Mouse (Mus musculus): ENCODE measurements around the gene Nudt15. TPM values are rescaled to one million over a fixed set of nuclear protein-coding genes. Genes with fewer than 3 reads are reported as not detected.

The Nudt15 gene
- polyA plus RNA-seq, 1 experiment from 2014 or later: 5.7 TPM

DNA sequence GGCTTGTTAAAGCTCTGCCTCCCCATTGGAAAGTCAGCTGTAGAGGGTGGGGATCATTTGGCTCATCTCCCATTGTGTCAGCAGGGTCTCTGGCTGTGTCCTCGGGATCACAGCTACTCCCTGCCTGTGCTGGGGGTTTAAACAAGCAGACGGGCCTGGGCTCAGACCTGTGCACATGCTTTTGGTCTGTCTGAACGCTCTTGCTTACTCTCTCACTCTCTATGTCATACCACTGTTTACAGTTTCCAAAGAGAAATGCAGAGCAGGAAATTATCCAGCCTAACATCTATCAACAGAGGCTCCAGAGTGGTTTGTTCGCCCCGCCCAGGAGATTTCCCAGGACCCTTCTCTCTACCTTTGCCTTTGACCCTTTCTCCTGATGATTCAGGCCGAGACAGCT, 46.3 kb downstream of the Nudt15 start:
- no peak overlapping the region for H3K4me3 ChIP-seq (ENCODE audit: low read length)
- peak; percentile 15; the same call in 1 of the 2 replicates for ATAC-seq
- H3K4me1 ChIP-seq (ENCODE audit: control insufficient read depth, insufficient read depth, low read length): peaks cover 15% of the 10 kb centered on the region
- no peaks in the 10 kb centered on the region for H3K9me3 ChIP-seq (ENCODE audit: control insufficient read depth, low read length)
- H3K27ac ChIP-seq (ENCODE audit: low read length): no peak overlapping the region
- no peak overlapping the region for H3K9ac ChIP-seq (ENCODE audit: low read depth, low read length)
- H3K36me3 ChIP-seq (ENCODE audit: control insufficient read depth, insufficient read depth, low read length): no peaks in the 10 kb centered on the region
- H3K27me3 ChIP-seq (replicated peaks; ENCODE audit: control insufficient read depth, insufficient read depth, low read length): no peaks in the 10 kb centered on the region
- no peak overlapping the region for H3K4me2 ChIP-seq (ENCODE audit: low read depth, low read length)
- 41% methylated on average over 6 of the region's 6 CpGs for WGBS

- no peak overlapping the region for H3K9ac ChIP-seq (ENCODE audit: low read depth, low read length)
- no peak for ATAC-seq
- H3K27ac ChIP-seq (ENCODE audit: low read length): no peak overlapping the region
- 81% methylated on average over 9 of the region's 9 CpGs for WGBS
- H3K4me1 ChIP-seq (ENCODE audit: control insufficient read depth, insufficient read depth, low read length): peaks cover 15% of the 10 kb centered on the region
- H3K36me3 ChIP-seq (ENCODE audit: control insufficient read depth, insufficient read depth, low read length): no peaks in the 10 kb centered on the region
- no peaks in the 10 kb centered on the region for H3K9me3 ChIP-seq (ENCODE audit: control insufficient read depth, low read length)
- H3K4me2 ChIP-seq (ENCODE audit: low read depth, low read length): no peak overlapping the region
- H3K27me3 ChIP-seq (replicated peaks; ENCODE audit: control insufficient read depth, insufficient read depth, low read length): no peaks in the 10 kb centered on the region
- H3K4me3 ChIP-seq (ENCODE audit: low read length): no peak overlapping the region
Measured at GRCm38 (mm10) chr14:73501283-73501682, 46.8 kb downstream of the Nudt15 start.

- WGBS: 74% methylated on average over 7 of the region's 7 CpGs
- no peak for ATAC-seq
- peaks cover 3% of the 10 kb centered on the region; the same call in 1 of the 2 replicates for H3K9me3 ChIP-seq (ENCODE audit: control insufficient read depth, low read length)
- H3K9ac ChIP-seq (ENCODE audit: low read depth, low read length): no peak overlapping the region
- H3K4me1 ChIP-seq (ENCODE audit: control insufficient read depth, insufficient read depth, low read length): no peaks in the 10 kb centered on the region
- no peaks in the 10 kb centered on the region for H3K36me3 ChIP-seq (ENCODE audit: control insufficient read depth, insufficient read depth, low read length)
- H3K27ac ChIP-seq (ENCODE audit: low read length): no peak overlapping the region
- no peak overlapping the region for H3K4me3 ChIP-seq (ENCODE audit: low read length)
- no peaks in the 10 kb centered on the region for H3K27me3 ChIP-seq (replicated peaks; ENCODE audit: control insufficient read depth, insufficient read depth, low read length)
- no peak overlapping the region for H3K4me2 ChIP-seq (ENCODE audit: low read depth, low read length)
Measured at GRCm38 (mm10) chr14:73495753-73496152, 52.3 kb downstream of the Nudt15 start.

- Histone ChIP-seq H3K9ac (ENCODE audit: low read depth, low read length) (no peak overlapping the region), H3K27me3 (replicated peaks; ENCODE audit: control insufficient read depth, insufficient read depth, low read length) (no peaks in the 10 kb centered on the region), H3K36me3 (ENCODE audit: control insufficient read depth, insufficient read depth, low read length) (no peaks in the 10 kb centered on the region), H3K4me2 (ENCODE audit: low read depth, low read length) (no peak overlapping the region), H3K4me1 (ENCODE audit: control insufficient read depth, insufficient read depth, low read length) (no peaks in the 10 kb centered on the region), H3K9me3 (ENCODE audit: control insufficient read depth, low read length) (peaks cover 3% of the 10 kb centered on the region; the same call in 1 of the 2 replicates), H3K4me3 (ENCODE audit: low read length) (no peak overlapping the region), H3K27ac (ENCODE audit: low read length) (no peak overlapping the region)
- no peak for ATAC-seq
- 75% methylated on average over 6 of the region's 6 CpGs for WGBS
Measured at GRCm38 (mm10) chr14:73494122-73494521, 53.9 kb downstream of the Nudt15 start.

DNA sequence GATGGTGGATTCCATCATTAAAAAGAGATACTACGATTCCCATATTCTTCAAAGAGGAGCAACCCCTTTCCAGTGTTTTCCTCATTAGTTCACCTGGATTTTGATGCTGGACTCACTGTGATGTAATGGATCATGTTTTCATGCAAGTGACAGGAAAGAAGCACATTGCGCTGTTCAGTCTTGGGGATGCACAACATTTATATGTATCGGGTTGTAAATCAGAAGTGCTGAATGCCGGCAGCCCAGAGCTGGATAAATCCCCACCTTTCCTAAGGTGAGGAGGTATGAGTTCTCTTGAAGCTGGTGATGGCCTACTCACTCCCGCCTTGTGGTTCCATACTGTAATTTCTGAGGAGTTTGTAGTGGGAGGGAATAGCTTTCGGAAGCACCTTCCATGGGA, 54.7 kb downstream of the Nudt15 start:
- Histone ChIP-seq H3K27me3 (replicated peaks; ENCODE audit: control insufficient read depth, insufficient read depth, low read length) (no peaks in the 10 kb centered on the region), H3K27ac (ENCODE audit: low read length) (no peak overlapping the region), H3K4me2 (ENCODE audit: low read depth, low read length) (no peak overlapping the region), H3K4me3 (ENCODE audit: low read length) (no peak overlapping the region), H3K9ac (ENCODE audit: low read depth, low read length) (no peak overlapping the region), H3K4me1 (ENCODE audit: control insufficient read depth, insufficient read depth, low read length) (no peaks in the 10 kb centered on the region), H3K36me3 (ENCODE audit: control insufficient read depth, insufficient read depth, low read length) (no peaks in the 10 kb centered on the region), H3K9me3 (ENCODE audit: control insufficient read depth, low read length) (peaks cover 3% of the 10 kb centered on the region; the same call in 1 of the 2 replicates)
- no peak for ATAC-seq
- WGBS: 91% methylated on average over 6 of the region's 6 CpGs

GRCm38 (mm10) chr14:73486641-73487040, 61.4 kb downstream of the Nudt15 start:
- Histone ChIP-seq H3K27ac (ENCODE audit: low read length) (no peak overlapping the region), H3K27me3 (replicated peaks; ENCODE audit: control insufficient read depth, insufficient read depth, low read length) (no peaks in the 10 kb centered on the region), H3K4me3 (ENCODE audit: low read length) (no peak overlapping the region), H3K9me3 (ENCODE audit: control insufficient read depth, low read length) (peaks cover 3% of the 10 kb centered on the region; the same call in 1 of the 2 replicates), H3K36me3 (ENCODE audit: control insufficient read depth, insufficient read depth, low read length) (no peaks in the 10 kb centered on the region), H3K4me2 (ENCODE audit: low read depth, low read length) (no peak overlapping the region), H3K4me1 (ENCODE audit: control insufficient read depth, insufficient read depth, low read length) (no peaks in the 10 kb centered on the region), H3K9ac (ENCODE audit: low read depth, low read length) (no peak overlapping the region)
- whole genome bisulfite sequencing: 63% methylated on average over 5 of the region's 5 CpGs
- ATAC-seq: no peak

DNA sequence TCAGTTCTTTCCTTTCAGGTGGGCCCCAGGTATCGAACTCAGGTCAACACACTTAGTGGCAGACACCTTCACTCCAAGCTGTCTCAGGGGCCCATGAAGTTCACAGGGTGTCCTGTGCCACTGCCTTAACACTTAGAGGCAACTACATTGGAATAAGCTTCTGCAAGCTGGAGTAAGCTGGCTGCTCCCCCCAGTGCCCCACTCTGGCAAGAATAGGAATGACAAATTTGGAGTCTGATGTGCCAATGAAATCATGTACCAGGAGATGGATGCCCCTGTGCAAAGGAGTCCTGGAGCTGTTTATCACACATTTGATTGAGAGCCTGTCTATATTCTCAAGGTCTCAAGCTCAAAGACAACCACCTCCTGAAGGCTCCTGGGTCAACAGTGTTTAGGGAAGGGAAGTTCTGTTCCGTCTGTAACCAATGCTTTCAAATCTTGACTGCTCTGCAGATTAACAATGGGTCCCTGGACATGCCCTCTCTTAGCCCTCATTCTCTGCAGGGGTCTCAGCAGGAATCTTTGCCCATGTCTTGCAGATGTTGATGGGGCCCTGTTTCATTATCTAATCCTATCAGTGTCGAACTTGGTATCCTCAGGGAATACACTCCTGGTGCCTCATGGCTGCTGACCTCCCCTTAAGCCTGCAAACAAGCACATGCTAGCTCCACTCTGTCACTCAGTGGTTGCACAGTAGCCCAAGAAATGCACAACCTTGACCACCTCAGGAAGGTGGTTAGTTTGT, 63.5 kb downstream of the Nudt15 start:
- Histone ChIP-seq H3K9me3 (ENCODE audit: control insufficient read depth, low read length) (no peaks in the 10 kb centered on the region), H3K9ac (ENCODE audit: low read depth, low read length) (no peak overlapping the region), H3K36me3 (ENCODE audit: control insufficient read depth, insufficient read depth, low read length) (no peaks in the 10 kb centered on the region), H3K27ac (ENCODE audit: low read length) (no peak overlapping the region), H3K4me3 (ENCODE audit: low read length) (no peak overlapping the region), H3K4me1 (ENCODE audit: control insufficient read depth, insufficient read depth, low read length) (no peaks in the 10 kb centered on the region), H3K4me2 (ENCODE audit: low read depth, low read length) (no peak overlapping the region), H3K27me3 (replicated peaks; ENCODE audit: control insufficient read depth, insufficient read depth, low read length) (no peaks in the 10 kb centered on the region)
- no peak for ATAC-seq
- 72% methylated on average over 3 of the region's 3 CpGs for WGBS

- Histone ChIP-seq H3K9me3 (ENCODE audit: control insufficient read depth, low read length) (no peaks in the 10 kb centered on the region), H3K9ac (ENCODE audit: low read depth, low read length) (no peak overlapping the region), H3K4me2 (ENCODE audit: low read depth, low read length) (no peak overlapping the region), H3K36me3 (ENCODE audit: control insufficient read depth, insufficient read depth, low read length) (no peaks in the 10 kb centered on the region), H3K4me3 (ENCODE audit: low read length) (no peak overlapping the region), H3K27me3 (replicated peaks; ENCODE audit: control insufficient read depth, insufficient read depth, low read length) (no peaks in the 10 kb centered on the region), H3K27ac (ENCODE audit: low read length) (no peak overlapping the region), H3K4me1 (ENCODE audit: control insufficient read depth, insufficient read depth, low read length) (no peaks in the 10 kb centered on the region)
- 81% methylated on average over 5 of the region's 5 CpGs for WGBS
- no peak for ATAC-seq
Measured at GRCm38 (mm10) chr14:73483516-73484229, 64.4 kb downstream of the Nudt15 start.

- no peaks in the 10 kb centered on the region for H3K36me3 ChIP-seq (ENCODE audit: control insufficient read depth, insufficient read depth, low read length)
- no peak for ATAC-seq
- H3K9me3 ChIP-seq (ENCODE audit: control insufficient read depth, low read length): no peaks in the 10 kb centered on the region
- no peaks in the 10 kb centered on the region for H3K27me3 ChIP-seq (replicated peaks; ENCODE audit: control insufficient read depth, insufficient read depth, low read length)
- WGBS: 64% methylated on average over 1 of the region's 1 CpGs
- no peak overlapping the region for H3K27ac ChIP-seq (ENCODE audit: low read length)
- no peaks in the 10 kb centered on the region for H3K4me1 ChIP-seq (ENCODE audit: control insufficient read depth, insufficient read depth, low read length)
- no peak overlapping the region for H3K4me2 ChIP-seq (ENCODE audit: low read depth, low read length)
- H3K4me3 ChIP-seq (ENCODE audit: low read length): no peak overlapping the region
- H3K9ac ChIP-seq (ENCODE audit: low read depth, low read length): no peak overlapping the region
Measured at GRCm38 (mm10) chr14:73479771-73480170, 68.3 kb downstream of the Nudt15 start.
